Mouse (Mus musculus): Measurements from ENCODE around the gene Olfr524.

DNA sequence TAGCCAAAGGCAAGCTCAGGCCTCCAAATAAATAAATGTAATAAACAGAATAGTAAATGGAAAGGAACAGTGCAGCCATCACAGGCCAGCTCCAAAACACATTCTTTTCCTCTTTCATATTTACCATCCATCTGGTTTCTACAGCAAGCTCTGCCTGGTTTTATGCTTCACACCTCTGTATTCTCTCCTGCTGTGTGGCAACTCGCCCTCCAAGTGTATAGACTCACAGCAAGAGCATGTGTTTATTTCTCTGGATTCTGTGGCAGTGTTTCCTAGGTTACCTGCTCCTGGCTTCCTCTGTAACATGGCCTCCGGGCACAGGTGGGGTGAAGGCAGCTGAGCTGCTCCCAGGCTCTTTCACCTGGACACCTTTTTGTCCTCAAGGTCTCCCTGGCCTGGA, 13.3 kb downstream of the Olfr524 start:
- TF ChIP-seq POLR2A (IDR thresholded peaks at IDR 0.05; ENCODE audit: control insufficient read depth in 1 of 2, insufficient read depth in 1 of 2, low read depth in 1 of 2, low read length in 2 of 2, poor library complexity in 1 of 2) (no peak), EP300 (IDR thresholded peaks at IDR 0.05; ENCODE audit: low read depth in 1 of 2, low read length in 2 of 2) (no peak), CTCF (IDR thresholded peaks at IDR 0.05 in 2 of 3, conservative IDR thresholded peaks at IDR 0.05 in 1 of 3; ENCODE audit: control insufficient read depth in 1 of 3, insufficient read depth in 1 of 3, low read depth in 2 of 3, low read length in 3 of 3, poor library complexity in 1 of 3, severe bottlenecking in 1 of 3) (no peak), USF1 (IDR thresholded peaks at IDR 0.05; ENCODE audit: low read depth, low read length) (no peak), MAFK (IDR thresholded peaks at IDR 0.05; ENCODE audit: borderline replicate concordance, low read depth, low read length) (no peak), MAX (IDR thresholded peaks at IDR 0.05; ENCODE audit: low read length) (no peak), ETS1 (IDR thresholded peaks at IDR 0.05; ENCODE audit: low read depth, low read length) (no peak)
